Mouse (Mus musculus): ENCODE measurements around the gene Ecm1. TPM values are rescaled to one million over a fixed set of nuclear protein-coding genes. Genes with fewer than 3 reads are reported as not detected.

Ecm1 gene
- polyA plus RNA-seq, 1 experiment from 2014 or later: 90.1 TPM

- ATAC-seq (ENCODE audit: insufficient number of reproducible peaks, low FRiP score): no peak
- H3K9me3 ChIP-seq (replicated peaks): no peaks in the 10 kb centered on the region
- H3K36me3 ChIP-seq: no peaks in the 10 kb centered on the region
- no peak overlapping the region for H3K4me2 ChIP-seq
- H3K9ac ChIP-seq: no peak overlapping the region
- H3K4me3 ChIP-seq: no peak overlapping the region
- 37% methylated on average over 7 of the region's 7 CpGs for WGBS
- H3K4me1 ChIP-seq (replicated peaks): peaks cover 11% of the 10 kb centered on the region
- H3K27me3 ChIP-seq (replicated peaks): no peaks in the 10 kb centered on the region
- H3K27ac ChIP-seq (ENCODE audit: poor library complexity, severe bottlenecking): no peak overlapping the region
These were observed 12.5 kb downstream of the Ecm1 start for GRCm38 (mm10) chr3:95726696-95727358.

GRCm38 (mm10) chr3:95725863-95726262, 13.5 kb downstream of the Ecm1 start:
- no peaks in the 10 kb centered on the region for H3K9me3 ChIP-seq (replicated peaks)
- no peak overlapping the region for H3K9ac ChIP-seq
- H3K27me3 ChIP-seq (replicated peaks): no peaks in the 10 kb centered on the region
- no peak overlapping the region for H3K4me3 ChIP-seq
- WGBS: 84% methylated on average over 7 of the region's 7 CpGs
- H3K4me2 ChIP-seq: no peak overlapping the region
- no peaks in the 10 kb centered on the region for H3K36me3 ChIP-seq
- H3K4me1 ChIP-seq (replicated peaks): peaks cover 11% of the 10 kb centered on the region
- H3K27ac ChIP-seq (ENCODE audit: poor library complexity, severe bottlenecking): no peak overlapping the region
- no peak for ATAC-seq (ENCODE audit: insufficient number of reproducible peaks, low FRiP score)

- H3K9me3 ChIP-seq (replicated peaks): no peaks in the 10 kb centered on the region
- no peak overlapping the region for H3K27ac ChIP-seq (ENCODE audit: poor library complexity, severe bottlenecking)
- H3K4me2 ChIP-seq: no peak overlapping the region
- no peak overlapping the region for H3K4me3 ChIP-seq
- peaks cover 11% of the 10 kb centered on the region for H3K4me1 ChIP-seq (replicated peaks)
- ATAC-seq (ENCODE audit: insufficient number of reproducible peaks, low FRiP score): no peak
- H3K9ac ChIP-seq: no peak overlapping the region
- 60% methylated on average over 3 of the region's 3 CpGs for WGBS
- H3K36me3 ChIP-seq: no peaks in the 10 kb centered on the region
- no peaks in the 10 kb centered on the region for H3K27me3 ChIP-seq (replicated peaks)
These were observed 17.0 kb downstream of the Ecm1 start for GRCm38 (mm10) chr3:95722386-95722785.

- Histone ChIP-seq H3K4me3 (no peak overlapping the region), H3K4me2 (no peak overlapping the region), H3K9ac (no peak overlapping the region), H3K9me3 (replicated peaks) (0 out of 2 replicates have a peak, but pooled peaks cover 2% of the 10 kb centered on the region), H3K4me1 (replicated peaks) (no peaks in the 10 kb centered on the region; the same call in 1 of the 2 replicates), H3K27me3 (replicated peaks) (no peaks in the 10 kb centered on the region), H3K36me3 (no peaks in the 10 kb centered on the region), H3K27ac (ENCODE audit: poor library complexity, severe bottlenecking) (no peak overlapping the region)
- no peak for ATAC-seq (ENCODE audit: insufficient number of reproducible peaks, low FRiP score)
- 67% methylated on average over 2 of the region's 2 CpGs for WGBS
These were observed 21.2 kb downstream of the Ecm1 start for GRCm38 (mm10) chr3:95718153-95718552.

- no peak for ATAC-seq (ENCODE audit: insufficient number of reproducible peaks, low FRiP score)
- no peak overlapping the region for H3K4me3 ChIP-seq
- H3K9me3 ChIP-seq (replicated peaks): 0 out of 2 replicates have a peak, but pooled peaks cover 6% of the 10 kb centered on the region
- no peaks in the 10 kb centered on the region for H3K27me3 ChIP-seq (replicated peaks)
- H3K9ac ChIP-seq: no peak overlapping the region
- no peaks in the 10 kb centered on the region; the same call in 1 of the 2 replicates for H3K4me1 ChIP-seq (replicated peaks)
- H3K36me3 ChIP-seq: no peaks in the 10 kb centered on the region
- no peak overlapping the region for H3K27ac ChIP-seq (ENCODE audit: poor library complexity, severe bottlenecking)
- H3K4me2 ChIP-seq: no peak overlapping the region
- 72% methylated on average over 1 of the region's 1 CpGs for WGBS
These were observed 23.3 kb downstream of the Ecm1 start for GRCm38 (mm10) chr3:95716075-95716474.

GRCm38 (mm10) chr3:95709967-95710366, 29.4 kb downstream of the Ecm1 start:
- no peak overlapping the region for H3K9ac ChIP-seq
- H3K27me3 ChIP-seq (replicated peaks): no peaks in the 10 kb centered on the region
- H3K36me3 ChIP-seq: no peaks in the 10 kb centered on the region
- no peak; the same call in 1 of the 2 replicates for ATAC-seq (ENCODE audit: insufficient number of reproducible peaks, low FRiP score)
- no peaks in the 10 kb centered on the region for H3K4me1 ChIP-seq (replicated peaks)
- H3K4me3 ChIP-seq: no peak overlapping the region
- 0 out of 2 replicates have a peak, but pooled peaks cover 6% of the 10 kb centered on the region for H3K9me3 ChIP-seq (replicated peaks)
- no peak overlapping the region for H3K4me2 ChIP-seq
- H3K27ac ChIP-seq (ENCODE audit: poor library complexity, severe bottlenecking): no peak overlapping the region

GRCm38 (mm10) chr3:95709044-95709443, 30.3 kb downstream of the Ecm1 start:
- 89% methylated on average over 4 of the region's 4 CpGs for WGBS
- no peak for ATAC-seq (ENCODE audit: insufficient number of reproducible peaks, low FRiP score)

GRCm38 (mm10) chr3:95707497-95707896, 31.9 kb downstream of the Ecm1 start:
- Histone ChIP-seq H3K4me3 (no peak overlapping the region), H3K27me3 (replicated peaks) (no peaks in the 10 kb centered on the region), H3K27ac (ENCODE audit: poor library complexity, severe bottlenecking) (no peak overlapping the region), H3K9me3 (replicated peaks) (no peaks in the 10 kb centered on the region), H3K4me1 (replicated peaks) (peaks cover 2% of the 10 kb centered on the region; the same call in 1 of the 2 replicates), H3K4me2 (no peak overlapping the region), H3K9ac (no peak overlapping the region), H3K36me3 (no peaks in the 10 kb centered on the region)
- 76% methylated on average over 7 of the region's 7 CpGs for WGBS
- ATAC-seq (ENCODE audit: insufficient number of reproducible peaks, low FRiP score): no peak

More at GRCm38 (mm10) chr3:95709044-95709443, 30.3 kb downstream of the Ecm1 start:
- no peak overlapping the region for H3K4me3 ChIP-seq
- H3K36me3 ChIP-seq: no peaks in the 10 kb centered on the region
- H3K27ac ChIP-seq (ENCODE audit: poor library complexity, severe bottlenecking): no peak overlapping the region
- no peaks in the 10 kb centered on the region for H3K4me1 ChIP-seq (replicated peaks)
- no peak overlapping the region for H3K9ac ChIP-seq
- 0 out of 2 replicates have a peak, but pooled peaks cover 6% of the 10 kb centered on the region for H3K9me3 ChIP-seq (replicated peaks)
- no peaks in the 10 kb centered on the region for H3K27me3 ChIP-seq (replicated peaks)
- H3K4me2 ChIP-seq: no peak overlapping the region

GRCm38 (mm10) chr3:95706273-95706672, 33.1 kb downstream of the Ecm1 start:
- Histone ChIP-seq H3K4me2 (no peak overlapping the region), H3K27me3 (replicated peaks) (no peaks in the 10 kb centered on the region), H3K9ac (no peak overlapping the region), H3K36me3 (no peaks in the 10 kb centered on the region), H3K4me1 (replicated peaks) (peaks cover 14% of the 10 kb centered on the region), H3K4me3 (no peak overlapping the region), H3K9me3 (replicated peaks) (no peaks in the 10 kb centered on the region), H3K27ac (ENCODE audit: poor library complexity, severe bottlenecking) (no peak overlapping the region)
- 88% methylated on average over 4 of the region's 4 CpGs for WGBS
- no peak for ATAC-seq (ENCODE audit: insufficient number of reproducible peaks, low FRiP score)

- 86% methylated on average over 4 of the region's 4 CpGs for WGBS
- H3K9ac ChIP-seq: no peak overlapping the region
- H3K27ac ChIP-seq (ENCODE audit: poor library complexity, severe bottlenecking): no peak overlapping the region
- peaks cover 25% of the 10 kb centered on the region for H3K4me1 ChIP-seq (replicated peaks)
- H3K9me3 ChIP-seq (replicated peaks): no peaks in the 10 kb centered on the region
- ATAC-seq (ENCODE audit: insufficient number of reproducible peaks, low FRiP score): no peak
- no peaks in the 10 kb centered on the region for H3K27me3 ChIP-seq (replicated peaks)
- H3K4me3 ChIP-seq: no peak overlapping the region
- no peak overlapping the region for H3K4me2 ChIP-seq
- no peaks in the 10 kb centered on the region for H3K36me3 ChIP-seq
These were observed 34.8 kb downstream of the Ecm1 start for GRCm38 (mm10) chr3:95704612-95705011.

- ATAC-seq (ENCODE audit: insufficient number of reproducible peaks, low FRiP score): no peak
These were observed 36.1 kb downstream of the Ecm1 start for GRCm38 (mm10) chr3:95703276-95703675.

More at GRCm38 (mm10) chr3:95703276-95703675, 36.1 kb downstream of the Ecm1 start:
- peaks cover 25% of the 10 kb centered on the region for H3K4me1 ChIP-seq (replicated peaks)
- no peaks in the 10 kb centered on the region for H3K9me3 ChIP-seq (replicated peaks)
- H3K36me3 ChIP-seq: no peaks in the 10 kb centered on the region
- WGBS: 82% methylated on average over 3 of the region's 3 CpGs
- H3K4me3 ChIP-seq: no peak overlapping the region
- no peak overlapping the region for H3K4me2 ChIP-seq
- H3K27me3 ChIP-seq (replicated peaks): no peaks in the 10 kb centered on the region
- H3K27ac ChIP-seq (ENCODE audit: poor library complexity, severe bottlenecking): no peak overlapping the region
- H3K9ac ChIP-seq: no peak overlapping the region
